Mouse (Mus musculus): ENCODE data around the gene Syt14. TPM values are rescaled to one million over a fixed set of nuclear protein-coding genes. Genes with fewer than 3 reads are reported as not detected.

Gene Syt14
- polyA plus RNA-seq, 1 experiment from 2014 or later: 0.62 TPM

DNA sequence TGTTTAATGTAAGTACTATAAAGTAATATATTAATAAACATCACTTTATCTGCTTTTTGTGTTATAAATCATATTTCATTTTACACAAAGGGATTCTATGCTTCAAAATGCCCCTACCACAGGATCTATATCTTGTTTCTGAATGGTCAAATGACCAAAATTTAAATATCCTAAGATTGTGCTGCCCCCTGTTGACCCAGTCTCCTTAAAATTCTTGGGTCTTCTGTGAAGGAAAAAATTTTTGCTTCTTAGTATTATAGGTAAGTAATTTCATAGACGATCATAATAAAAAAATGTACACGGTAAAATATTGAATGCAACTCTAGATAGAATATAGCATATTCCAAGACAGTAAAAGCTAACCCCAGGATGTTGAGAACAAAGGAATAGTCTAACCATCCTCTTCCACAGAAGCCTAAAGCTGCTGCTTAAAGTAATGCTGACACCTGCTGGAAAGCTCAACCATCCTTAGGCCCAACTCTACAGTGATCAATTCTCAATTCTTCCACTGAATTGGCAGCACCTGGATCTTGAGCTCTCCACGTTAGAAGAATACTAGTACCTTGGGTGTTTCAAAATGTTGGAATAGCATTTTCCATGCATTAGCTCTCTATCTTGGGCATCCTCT, 123.4 kb downstream of the Syt14 start:
- H3K4me1 ChIP-seq (replicated peaks; ENCODE audit: insufficient read depth, low read length): no peaks in the 10 kb centered on the region

DNA sequence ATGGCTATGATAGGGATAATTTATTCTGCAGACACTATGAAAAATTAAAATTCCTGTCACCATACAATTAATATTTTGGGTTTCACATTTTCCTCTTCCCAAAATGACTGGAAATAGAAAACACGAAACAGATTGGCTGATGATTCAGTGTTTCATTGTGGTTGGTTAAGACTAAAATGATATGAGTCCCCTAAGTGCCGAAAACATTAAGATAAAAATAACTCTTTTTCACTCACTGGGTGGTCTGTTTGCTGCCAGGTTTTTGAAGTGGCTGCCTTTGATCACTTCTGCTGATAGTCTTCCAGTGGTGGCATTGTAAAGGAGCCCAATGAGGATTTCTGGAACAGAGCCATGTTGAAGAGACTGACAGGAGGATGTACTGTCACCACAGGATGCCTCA, 134.1 kb downstream of the Syt14 start:
- Histone ChIP-seq H3K4me1 (replicated peaks; ENCODE audit: insufficient read depth, low read length) (no peaks in the 10 kb centered on the region), H3K9ac (ENCODE audit: low read depth, low read length) (no peak overlapping the region), H3K27me3 (ENCODE audit: insufficient read depth, low read length) (no peaks in the 10 kb centered on the region), H3K36me3 (ENCODE audit: insufficient read depth, low read length) (no peaks in the 10 kb centered on the region), H3K4me2 (ENCODE audit: low read length) (no peak overlapping the region), H3K9me3 (replicated peaks; ENCODE audit: low read length) (no peaks in the 10 kb centered on the region), H3K4me3 (replicated peaks; ENCODE audit: low read depth, low read length) (no peak overlapping the region), H3K27ac (0 out of 2 replicates have a peak overlapping the region, but pooled peaks have one; percentile 27)
- TF ChIP-seq CTCF (IDR thresholded peaks at IDR 0.05; ENCODE audit: low read depth): no peak
- ATAC-seq (replicated peaks; ENCODE audit: low FRiP score, low read depth) (no peak), DNase-seq (ENCODE audit: low spot score) (peak; percentile 55)
- 56% methylated on average over 2 of the region's 2 CpGs for WGBS

More for the DNA sequence above, 123.4 kb downstream of the Syt14 start:
- Histone ChIP-seq H3K9me3 (replicated peaks; ENCODE audit: low read length) (no peaks in the 10 kb centered on the region), H3K9ac (ENCODE audit: low read depth, low read length) (no peak overlapping the region), H3K36me3 (ENCODE audit: insufficient read depth, low read length) (no peaks in the 10 kb centered on the region), H3K4me3 (replicated peaks; ENCODE audit: low read depth, low read length) (no peak overlapping the region), H3K27ac (no peak overlapping the region), H3K27me3 (ENCODE audit: insufficient read depth, low read length) (no peaks in the 10 kb centered on the region), H3K4me2 (ENCODE audit: low read length) (no peak overlapping the region)
- DNase-seq (ENCODE audit: low spot score) (peak; percentile 65), ATAC-seq (replicated peaks; ENCODE audit: low FRiP score, low read depth) (no peak)
- WGBS: 75% methylated on average over 3 of the region's 3 CpGs
- peak; percentile 56 for TF ChIP-seq CTCF (IDR thresholded peaks at IDR 0.05; ENCODE audit: low read depth)

DNA sequence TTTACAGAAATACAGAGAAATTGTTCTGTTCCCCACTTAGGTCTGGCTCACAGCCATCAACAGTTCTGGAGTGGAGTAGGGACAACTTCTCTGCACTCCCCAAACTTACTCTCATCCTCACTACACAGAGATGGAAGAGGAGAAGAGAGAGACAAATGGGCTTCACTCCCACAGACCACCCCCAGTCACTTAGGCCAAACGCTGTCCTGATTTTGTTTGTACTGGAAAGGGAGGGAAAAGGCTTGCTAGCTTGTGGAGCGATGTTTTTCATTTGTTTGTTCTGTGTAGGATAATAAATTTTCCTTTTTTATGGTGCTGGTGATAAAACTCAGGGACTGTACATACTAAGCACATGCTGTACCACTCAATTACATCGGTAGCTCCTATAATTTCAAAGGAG, 134.7 kb downstream of the Syt14 start:
- H3K36me3 ChIP-seq (ENCODE audit: insufficient read depth, low read length): no peaks in the 10 kb centered on the region
- TF ChIP-seq CTCF (IDR thresholded peaks at IDR 0.05; ENCODE audit: low read depth): no peak
- peak overlapping the region; percentile 28 for H3K27ac ChIP-seq
- ATAC-seq (replicated peaks; ENCODE audit: low FRiP score, low read depth): no peak; the same call in 1 of the 2 replicates
- peak; percentile 93 for DNase-seq (ENCODE audit: low spot score)
- no peaks in the 10 kb centered on the region for H3K27me3 ChIP-seq (ENCODE audit: insufficient read depth, low read length)
- H3K9me3 ChIP-seq (replicated peaks; ENCODE audit: low read length): no peaks in the 10 kb centered on the region
- WGBS: 11% methylated on average over 3 of the region's 3 CpGs
- no peak overlapping the region for H3K4me2 ChIP-seq (ENCODE audit: low read length)
- H3K4me1 ChIP-seq (replicated peaks; ENCODE audit: insufficient read depth, low read length): no peaks in the 10 kb centered on the region
- no peak overlapping the region for H3K4me3 ChIP-seq (replicated peaks; ENCODE audit: low read depth, low read length)
- no peak overlapping the region for H3K9ac ChIP-seq (ENCODE audit: low read depth, low read length)

DNA sequence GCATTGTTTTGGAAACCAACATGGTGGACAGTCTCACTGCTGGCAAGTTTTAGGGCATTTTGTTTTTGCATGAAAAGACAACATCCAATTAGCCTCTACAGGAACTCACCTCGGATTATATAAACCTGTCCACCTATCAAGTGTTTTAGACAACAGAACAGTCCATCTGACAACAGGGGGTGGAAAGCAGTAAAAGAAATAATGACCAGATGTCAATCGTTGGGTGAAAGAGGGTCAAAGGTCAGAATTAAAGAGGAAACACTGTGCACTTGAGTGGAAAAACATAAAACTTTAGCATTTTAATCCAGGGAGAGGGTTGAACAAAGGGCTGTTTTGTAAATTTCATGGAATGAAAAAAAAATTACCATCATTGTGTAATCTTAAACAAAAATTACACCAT, 136.8 kb downstream of the Syt14 start:
- Histone ChIP-seq H3K27ac (no peak overlapping the region), H3K4me2 (ENCODE audit: low read length) (no peak overlapping the region), H3K4me1 (replicated peaks; ENCODE audit: insufficient read depth, low read length) (no peaks in the 10 kb centered on the region), H3K4me3 (replicated peaks; ENCODE audit: low read depth, low read length) (no peak overlapping the region), H3K36me3 (ENCODE audit: insufficient read depth, low read length) (no peaks in the 10 kb centered on the region), H3K9ac (ENCODE audit: low read depth, low read length) (no peak overlapping the region), H3K9me3 (replicated peaks; ENCODE audit: low read length) (no peaks in the 10 kb centered on the region), H3K27me3 (ENCODE audit: insufficient read depth, low read length) (no peaks in the 10 kb centered on the region)
- ATAC-seq (replicated peaks; ENCODE audit: low FRiP score, low read depth) (no peak), DNase-seq (ENCODE audit: low spot score) (no peak)
- no peak for TF ChIP-seq CTCF (IDR thresholded peaks at IDR 0.05; ENCODE audit: low read depth)
- whole genome bisulfite sequencing: 21% methylated on average over 2 of the region's 2 CpGs

DNA sequence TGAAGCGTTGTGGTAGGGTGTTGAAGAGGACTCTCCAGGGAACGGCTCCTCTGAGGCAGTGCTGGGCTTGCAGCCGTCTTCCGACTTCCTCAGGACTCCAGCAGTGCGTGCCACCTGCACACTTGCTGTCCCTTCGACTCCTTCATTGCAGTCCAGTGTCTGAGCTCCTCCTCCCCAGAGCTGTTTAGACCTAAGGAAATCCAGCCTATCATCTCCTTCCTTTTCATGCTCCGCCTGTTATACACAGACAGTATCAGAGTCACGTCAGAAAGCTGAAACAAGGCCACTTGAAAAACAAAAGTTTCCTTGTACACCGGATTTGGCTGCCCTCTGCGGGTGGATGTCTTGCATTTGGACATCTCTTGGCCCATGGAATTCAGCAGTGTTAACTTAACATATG, 138.4 kb downstream of the Syt14 start:
- H3K27me3 ChIP-seq (ENCODE audit: insufficient read depth, low read length): no peaks in the 10 kb centered on the region
- no peaks in the 10 kb centered on the region for H3K9me3 ChIP-seq (replicated peaks; ENCODE audit: low read length)
- H3K4me3 ChIP-seq (replicated peaks; ENCODE audit: low read depth, low read length): no peak overlapping the region
- H3K9ac ChIP-seq (ENCODE audit: low read depth, low read length): no peak overlapping the region
- peak; percentile 46; the same call in 1 of the 2 replicates for TF ChIP-seq CTCF (IDR thresholded peaks at IDR 0.05; ENCODE audit: low read depth)
- WGBS: 61% methylated on average over 10 of the region's 10 CpGs
- no peak overlapping the region for H3K27ac ChIP-seq
- peak; percentile 55 for DNase-seq (ENCODE audit: low spot score)
- no peak for ATAC-seq (replicated peaks; ENCODE audit: low FRiP score, low read depth)
- no peaks in the 10 kb centered on the region for H3K36me3 ChIP-seq (ENCODE audit: insufficient read depth, low read length)
- no peaks in the 10 kb centered on the region for H3K4me1 ChIP-seq (replicated peaks; ENCODE audit: insufficient read depth, low read length)
- no peak overlapping the region for H3K4me2 ChIP-seq (ENCODE audit: low read length)

GRCm38 (mm10) chr1:192896076-192896475, 139.5 kb downstream of the Syt14 start:
- DNase-seq (ENCODE audit: low spot score): no peak
- WGBS: 91% methylated on average over 3 of the region's 3 CpGs
- Histone ChIP-seq H3K27me3 (ENCODE audit: insufficient read depth, low read length) (no peaks in the 10 kb centered on the region), H3K36me3 (ENCODE audit: insufficient read depth, low read length) (no peaks in the 10 kb centered on the region), H3K9ac (ENCODE audit: low read depth, low read length) (no peak overlapping the region), H3K27ac (no peak overlapping the region), H3K4me3 (replicated peaks; ENCODE audit: low read depth, low read length) (no peak overlapping the region), H3K9me3 (replicated peaks; ENCODE audit: low read length) (no peaks in the 10 kb centered on the region), H3K4me2 (ENCODE audit: low read length) (no peak overlapping the region), H3K4me1 (replicated peaks; ENCODE audit: insufficient read depth, low read length) (no peaks in the 10 kb centered on the region)
- TF ChIP-seq CTCF (IDR thresholded peaks at IDR 0.05; ENCODE audit: low read depth): no peak
- no peak for ATAC-seq (replicated peaks; ENCODE audit: low FRiP score, low read depth)

DNA sequence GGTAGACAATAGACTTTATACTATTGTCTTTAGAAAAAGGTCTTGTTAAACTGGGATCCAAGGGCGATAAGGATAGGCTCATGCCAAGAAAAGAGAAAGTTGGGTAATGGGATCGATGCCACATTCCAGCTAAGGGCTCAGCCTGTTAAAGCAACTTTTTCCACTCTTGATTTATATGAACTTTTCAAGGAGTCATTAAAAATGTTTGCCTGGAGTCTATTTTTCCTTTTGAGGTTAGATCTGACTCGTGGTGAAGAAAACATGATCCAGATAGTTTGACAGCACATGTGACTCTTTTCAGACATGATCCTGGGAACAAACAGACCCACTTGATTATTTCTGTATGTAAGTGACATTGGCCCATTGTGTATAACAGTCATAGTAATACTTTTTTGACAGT, 144.9 kb downstream of the Syt14 start:
- Histone ChIP-seq H3K4me1 (replicated peaks; ENCODE audit: insufficient read depth, low read length) (no peaks in the 10 kb centered on the region), H3K36me3 (ENCODE audit: insufficient read depth, low read length) (no peaks in the 10 kb centered on the region), H3K4me2 (ENCODE audit: low read length) (no peak overlapping the region), H3K9me3 (replicated peaks; ENCODE audit: low read length) (no peaks in the 10 kb centered on the region), H3K4me3 (replicated peaks; ENCODE audit: low read depth, low read length) (no peak overlapping the region), H3K9ac (ENCODE audit: low read depth, low read length) (no peak overlapping the region), H3K27me3 (ENCODE audit: insufficient read depth, low read length) (no peaks in the 10 kb centered on the region), H3K27ac (no peak overlapping the region)
- peak; percentile 22 for DNase-seq (ENCODE audit: low spot score)
- TF ChIP-seq CTCF (IDR thresholded peaks at IDR 0.05; ENCODE audit: low read depth): no peak
- no peak for ATAC-seq (replicated peaks; ENCODE audit: low FRiP score, low read depth)
- 55% methylated on average over 3 of the region's 3 CpGs for WGBS
